Mouse (Mus musculus) heart, adult 18-20 months (tissue): ENCODE measurements around the gene Cyth3. TPM values are rescaled to one million over a fixed set of nuclear protein-coding genes. Genes with fewer than 3 reads are reported as not detected.

Source experiments
- DNase-seq, 2 experiments: peaks; one replicate each; pipeline ENCODE4 v3.0.0; 2021 to 2022; ENCODE audit warnings: mixed read lengths in 1 of 2
- total RNA-seq, 2 experiments: library from RNA; stranded (reverse); gene quantifications; 2 replicates each; pipeline ENCODE4 v1.2.3; 2021

Gene Cyth3
- total RNA-seq, 2 experiments from 2014 or later = 33.5 to 39.6 TPM

- DNase-seq = no peak
Measured at GRCm38 (mm10) chr5:143615353-143615752, 6.9 kb upstream of the Cyth3 start.

GRCm38 (mm10) chr5:143616116-143616515 lies 6.1 kb upstream of the Cyth3 start:
- DNase-seq = no peak

- DNase-seq = no peak
Measured at GRCm38 (mm10) chr5:143616657-143617329, 5.5 kb upstream of the Cyth3 start.

- DNase-seq = peak; percentile 63 to 66
Measured at GRCm38 (mm10) chr5:143617487-143618209, 4.6 kb upstream of the Cyth3 start.

- peak in 1 of 2 experiments; percentile 6 for DNase-seq
Measured at GRCm38 (mm10) chr5:143618585-143618984, 3.7 kb upstream of the Cyth3 start.

- no peak for DNase-seq
Measured at GRCm38 (mm10) chr5:143620196-143620595, 2.1 kb upstream of the Cyth3 start.

- DNase-seq = no peak
Measured at GRCm38 (mm10) chr5:143620941-143621340, 1.3 kb upstream of the Cyth3 start.

GRCm38 (mm10) chr5:143622623-143623150 lies 440 bp downstream of the Cyth3 start:
- DNase-seq = peak in 1 of 2 experiments; percentile 58

GRCm38 (mm10) chr5:143623356-143624295 lies 1.4 kb downstream of the Cyth3 start:
- DNase-seq = peak in 1 of 2 experiments; percentile 56

- DNase-seq = no peak
Measured at GRCm38 (mm10) chr5:143624449-143624848, 2.2 kb downstream of the Cyth3 start.

- DNase-seq = peak in 1 of 2 experiments; percentile 68
Measured at GRCm38 (mm10) chr5:143625497-143625896, 3.2 kb downstream of the Cyth3 start.

- peak; percentile 52 to 67 for DNase-seq
Measured at GRCm38 (mm10) chr5:143625940-143626588, 3.8 kb downstream of the Cyth3 start.

GRCm38 (mm10) chr5:143627507-143627906 lies 5.3 kb downstream of the Cyth3 start:
- no peak for DNase-seq

GRCm38 (mm10) chr5:143627926-143628325 lies 5.7 kb downstream of the Cyth3 start:
- no peak for DNase-seq

GRCm38 (mm10) chr5:143629686-143630085 lies 7.4 kb downstream of the Cyth3 start:
- DNase-seq = no peak

- DNase-seq = no peak
Measured at GRCm38 (mm10) chr5:143630214-143630613, 8.0 kb downstream of the Cyth3 start.

GRCm38 (mm10) chr5:143630738-143631137 lies 8.5 kb downstream of the Cyth3 start:
- DNase-seq = no peak

- DNase-seq = no peak
Measured at GRCm38 (mm10) chr5:143631559-143631958, 9.3 kb downstream of the Cyth3 start.

- peak; percentile 81 to 91 for DNase-seq
Measured at GRCm38 (mm10) chr5:143632674-143633557, 10.7 kb downstream of the Cyth3 start.

- peak in 1 of 2 experiments; percentile 56 for DNase-seq
Measured at GRCm38 (mm10) chr5:143633558-143633871, 11.3 kb downstream of the Cyth3 start.

GRCm38 (mm10) chr5:143633877-143634276 lies 11.6 kb downstream of the Cyth3 start:
- DNase-seq = no peak
